Mouse (Mus musculus) right cerebral cortex, postnatal 25 days (tissue): ENCODE measurements around the gene Actr1a.
A peak's percentile ranks its signal among the peaks of the same experiment; 100 is the strongest.

Experiments
- DNase-seq: peaks from one replicate; pipeline ENCODE4 v3.0.0; 2022

Actr1a gene

DNA sequence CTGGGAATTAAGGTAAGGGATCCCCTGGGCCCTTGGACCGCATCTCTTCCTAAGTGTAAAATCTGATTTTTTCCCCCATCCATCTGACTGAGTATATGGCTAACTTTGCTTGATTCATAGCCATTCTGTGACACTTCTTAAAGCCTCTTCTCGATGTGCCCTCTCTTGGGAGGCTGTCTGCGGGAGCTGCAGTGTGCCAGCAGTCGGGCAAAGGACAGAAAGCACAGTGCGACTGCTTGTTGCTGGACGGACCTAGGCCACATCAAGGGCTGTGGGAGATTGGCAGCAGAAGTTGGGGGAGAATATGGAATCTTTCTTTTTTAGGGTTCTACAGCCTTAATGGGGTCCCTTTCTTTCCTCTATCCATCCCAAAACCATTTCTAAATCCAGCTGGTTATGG is 3.8 kb upstream of the Actr1a start:
- DNase-seq, result no peak

DNA sequence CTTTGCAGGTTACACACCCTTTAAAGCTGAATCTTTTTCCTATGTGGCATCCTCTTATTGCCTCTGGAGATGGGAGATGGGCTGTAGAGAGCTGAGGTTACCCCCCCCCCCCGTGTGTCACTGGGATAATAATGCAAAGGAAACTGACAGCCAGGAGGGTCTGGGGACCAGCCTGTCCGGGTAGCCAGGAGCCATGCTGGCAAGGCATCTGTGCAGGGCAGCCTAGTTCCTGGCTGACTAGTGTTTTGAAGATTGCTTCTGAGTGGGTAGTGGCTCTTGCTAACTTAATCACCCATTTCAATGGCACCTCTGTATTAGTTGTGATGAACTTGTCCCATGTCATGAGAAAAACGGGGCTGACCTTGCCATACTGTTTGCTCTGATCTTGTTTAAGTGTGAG is 2.9 kb upstream of the Actr1a start:
- no peak for DNase-seq

DNA sequence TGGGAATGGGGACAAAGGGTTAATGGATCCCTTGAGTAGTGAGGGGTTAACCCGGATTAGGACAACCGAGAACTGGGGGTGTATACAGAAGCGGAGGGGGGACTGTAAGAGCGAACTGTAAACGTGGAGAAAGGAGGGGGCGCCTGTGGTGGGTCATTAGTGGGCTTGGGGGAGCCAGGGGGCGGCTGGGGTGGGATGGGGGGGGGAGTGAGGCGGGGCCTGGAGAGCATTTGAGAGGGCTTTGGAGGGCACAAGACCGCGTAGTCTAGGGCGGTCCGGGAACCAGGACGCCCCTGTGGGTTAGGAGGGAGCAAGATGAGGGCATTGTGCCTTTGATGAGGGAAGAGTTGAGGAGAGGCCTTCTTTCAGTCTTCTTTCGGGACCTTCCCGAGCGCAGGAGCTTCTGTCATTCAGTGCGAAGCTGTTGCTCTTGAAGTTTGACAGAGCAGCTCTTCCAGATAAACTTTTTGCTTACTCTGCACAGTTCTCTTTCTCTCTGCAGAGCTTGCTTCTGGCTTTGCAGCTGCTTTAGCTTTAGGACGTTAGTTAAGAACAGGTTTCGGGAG is 2.0 kb upstream of the Actr1a start:
- DNase-seq, result no peak

DNA sequence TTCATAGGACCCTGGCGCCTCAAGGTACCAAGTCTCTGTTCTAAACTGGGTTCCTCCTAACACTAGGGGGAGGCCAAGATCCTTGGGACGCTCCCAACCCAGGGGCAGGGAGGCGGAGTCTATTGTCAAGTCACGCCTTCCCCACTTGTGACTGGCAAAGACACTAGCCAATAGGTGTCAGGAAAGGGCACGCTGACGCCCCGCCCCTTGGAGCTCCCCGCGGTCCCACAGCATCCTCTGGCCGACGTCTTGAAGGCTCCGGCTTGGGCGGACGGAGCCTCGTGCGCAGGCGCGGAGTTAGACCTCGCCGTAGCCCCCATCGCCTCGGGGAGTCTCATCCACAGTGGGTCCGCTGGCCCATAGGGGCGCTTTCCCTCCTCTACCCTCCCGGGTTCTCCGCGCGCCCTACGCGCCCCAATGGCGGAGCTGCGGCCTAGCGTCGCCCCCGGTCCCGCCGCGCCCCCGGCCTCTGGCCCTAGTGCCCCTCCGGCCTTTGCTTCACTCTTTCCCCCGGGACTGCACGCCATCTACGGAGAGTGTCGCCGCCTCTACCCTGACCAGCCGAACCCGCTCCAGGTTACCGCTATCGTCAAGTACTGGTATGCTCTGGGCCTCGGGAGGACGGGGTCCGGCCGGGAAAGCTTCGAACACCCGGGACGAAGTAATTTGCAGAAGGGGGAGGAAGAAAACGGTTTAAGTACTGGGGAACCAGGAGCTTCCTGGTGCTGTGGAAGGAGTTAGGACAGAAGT is 1.3 kb upstream of the Actr1a start, which contains the start of gene Sufu:
TSS of gene Sufu (plus strand) at position 211 of the 750 bp plus-strand sequence.
- DNase-seq, result peak; percentile 97

DNA sequence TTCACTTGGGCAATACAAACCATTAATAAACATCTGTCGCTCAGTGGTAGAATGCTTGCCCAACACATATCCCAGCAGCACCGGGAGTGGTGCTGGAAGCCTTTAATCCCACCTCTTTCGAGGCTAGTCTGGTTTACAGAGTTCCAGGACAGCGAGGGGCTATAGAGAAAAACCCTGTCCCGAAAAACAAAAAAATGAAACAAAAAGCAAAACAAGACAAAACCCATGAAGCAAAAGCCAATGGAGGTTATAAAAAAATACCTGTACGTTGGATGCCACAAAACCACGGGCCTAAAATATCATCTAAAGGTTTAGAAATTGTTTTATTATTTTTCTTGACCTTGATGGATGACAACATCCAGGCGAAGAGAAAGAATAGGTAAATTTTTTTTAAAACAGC is 561 bp upstream of the Actr1a start:
- DNase-seq, result no peak

DNA sequence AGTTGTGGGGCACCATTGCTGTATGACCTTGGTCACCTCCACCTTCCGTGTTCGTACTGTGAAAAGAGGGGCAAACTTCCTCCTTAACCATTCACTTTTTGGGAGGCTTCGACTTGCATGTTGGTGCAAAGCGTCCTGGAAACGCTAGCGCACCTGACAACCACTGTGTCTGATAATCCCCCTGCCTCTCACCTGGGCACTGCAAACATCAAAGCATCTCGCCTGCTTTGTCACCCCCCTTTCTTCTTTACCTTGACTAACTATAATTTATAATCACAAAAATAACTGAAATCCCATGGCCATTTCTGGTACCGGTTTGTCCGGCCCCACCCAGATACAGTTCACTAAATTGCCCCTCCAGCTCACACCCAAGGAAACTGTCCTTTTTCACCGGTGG is 838 bp downstream of the Actr1a start:
- no peak for DNase-seq

DNA sequence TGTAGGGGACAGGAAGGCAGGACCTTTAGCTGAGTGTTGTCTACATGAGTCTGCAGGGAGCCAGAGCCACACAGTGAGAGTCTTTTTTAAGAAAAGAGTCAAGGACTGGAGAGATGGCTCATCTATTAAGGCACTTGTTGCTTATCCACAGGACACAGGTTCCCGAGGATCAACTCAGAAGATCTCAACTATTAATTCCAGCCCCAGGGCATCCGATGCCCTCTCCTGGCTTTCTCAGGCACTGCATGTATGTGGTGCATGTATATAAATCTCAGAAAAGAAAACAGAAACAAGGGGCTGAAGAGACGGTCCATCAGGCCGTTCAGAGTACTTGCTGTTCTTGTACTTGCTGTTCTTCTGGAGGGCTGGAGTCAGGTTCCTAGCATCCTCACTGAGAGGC is 3.5 kb downstream of the Actr1a start:
- DNase-seq, result no peak

DNA sequence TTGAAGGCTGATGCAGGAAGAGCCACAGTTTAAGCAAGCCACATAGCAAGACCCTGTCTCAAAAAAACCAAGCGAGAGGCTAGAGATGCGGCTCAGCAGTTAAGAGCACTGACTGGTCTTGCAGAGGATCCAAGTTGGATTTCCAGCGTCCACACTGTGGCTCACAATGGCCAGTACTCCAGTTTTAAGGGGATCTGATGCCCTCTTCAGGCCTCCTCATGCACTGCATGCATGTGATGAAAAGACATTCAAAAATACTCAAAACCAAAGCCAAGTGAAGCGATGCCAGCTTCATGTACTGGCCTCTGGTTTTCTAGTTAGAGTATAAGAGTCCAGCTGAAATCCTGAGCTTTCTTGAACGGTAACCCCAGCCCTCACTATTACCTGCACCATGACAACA is 5.7 kb downstream of the Actr1a start:
- no peak for DNase-seq

DNA sequence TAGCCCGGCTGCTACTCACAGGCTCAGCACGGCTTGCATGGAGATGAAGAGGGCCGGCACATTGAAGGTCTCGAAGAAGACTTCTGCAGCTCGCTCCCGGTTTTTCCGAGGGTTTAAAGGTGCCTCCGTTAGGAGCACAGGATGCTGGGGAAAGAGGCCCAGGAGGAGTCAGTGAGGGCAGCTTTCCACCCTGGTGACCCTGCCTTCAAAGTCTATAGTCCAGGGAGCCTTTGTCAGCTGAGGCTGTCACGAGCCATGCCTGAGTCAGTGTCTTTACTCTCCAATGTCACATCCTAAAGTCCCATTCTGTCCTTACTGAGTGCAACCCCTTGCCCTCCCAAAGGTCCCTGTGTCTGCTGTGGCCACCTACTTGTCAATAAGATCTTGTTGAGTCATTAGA is 13.3 kb downstream of the Actr1a start:
- DNase-seq, result no peak

DNA sequence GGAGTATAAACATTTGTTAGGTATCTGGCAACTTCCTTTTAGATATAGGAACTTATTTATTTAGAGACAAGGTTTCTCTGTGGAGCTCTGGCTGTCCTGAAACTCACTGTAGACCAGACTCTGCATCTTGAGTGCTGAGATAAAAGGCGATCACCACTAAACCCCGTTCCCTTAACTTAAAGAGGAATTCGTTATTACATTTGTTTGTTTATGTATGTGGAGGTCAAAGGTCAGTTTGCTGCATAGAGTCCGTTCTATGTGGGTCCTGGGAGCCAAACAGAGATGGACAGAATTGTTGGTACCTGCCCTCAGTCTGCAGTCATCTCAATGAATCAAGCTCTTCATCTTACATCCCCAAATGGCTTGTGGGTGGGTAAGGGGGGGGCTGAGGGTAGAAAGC is 19.7 kb downstream of the Actr1a start:
- DNase-seq, result no peak

DNA sequence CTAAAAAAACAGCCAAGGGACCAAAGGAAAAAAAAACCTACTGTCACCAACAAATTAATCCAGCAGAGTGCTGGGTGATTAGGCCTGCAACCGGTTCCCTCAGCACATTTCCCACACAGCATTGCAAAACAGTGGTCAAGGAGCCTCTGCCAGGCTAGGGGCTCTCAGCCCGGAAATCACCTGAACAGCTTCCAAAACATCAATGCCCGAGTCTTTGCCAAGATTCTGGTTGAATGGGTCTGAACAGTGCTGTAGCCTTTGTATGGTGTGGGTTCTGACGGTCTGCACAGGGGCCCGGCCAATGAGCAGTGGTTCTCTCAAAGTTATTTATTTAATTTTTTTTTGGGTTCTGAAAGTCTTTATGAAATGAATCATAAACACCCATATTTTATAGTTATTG is 20.1 kb downstream of the Actr1a start:
- DNase-seq, result no peak

DNA sequence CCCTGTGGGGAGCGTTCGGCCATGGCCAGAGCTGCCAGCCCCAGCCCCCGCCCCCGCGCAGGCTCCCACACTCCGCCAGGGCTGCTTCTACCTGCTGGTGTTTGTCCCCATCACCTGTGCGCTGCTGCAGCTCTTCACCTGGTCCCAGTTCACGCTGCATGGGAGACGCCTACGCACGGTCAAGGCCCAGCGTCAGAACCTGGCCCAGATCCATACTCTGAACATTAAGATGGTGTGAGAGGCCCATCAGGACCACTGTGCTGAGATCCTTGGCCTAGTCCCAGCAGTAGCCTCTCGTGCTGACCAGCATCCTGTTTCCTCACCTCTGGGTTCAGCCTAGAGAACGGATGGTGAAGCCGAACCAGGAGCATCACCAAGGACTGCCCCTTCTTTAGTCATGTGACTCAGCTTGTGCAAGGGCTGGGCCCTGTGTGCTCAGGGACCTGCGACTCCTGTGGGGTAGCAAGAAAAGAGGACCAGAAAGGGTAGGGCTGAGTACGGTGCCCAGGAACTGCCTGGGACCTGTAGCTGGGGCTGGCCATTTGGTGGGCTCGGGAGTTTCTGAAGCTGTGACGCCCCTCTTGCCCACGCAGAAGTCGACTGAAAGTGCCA is 21.0 kb downstream of the Actr1a start:
- DNase-seq, result no peak

DNA sequence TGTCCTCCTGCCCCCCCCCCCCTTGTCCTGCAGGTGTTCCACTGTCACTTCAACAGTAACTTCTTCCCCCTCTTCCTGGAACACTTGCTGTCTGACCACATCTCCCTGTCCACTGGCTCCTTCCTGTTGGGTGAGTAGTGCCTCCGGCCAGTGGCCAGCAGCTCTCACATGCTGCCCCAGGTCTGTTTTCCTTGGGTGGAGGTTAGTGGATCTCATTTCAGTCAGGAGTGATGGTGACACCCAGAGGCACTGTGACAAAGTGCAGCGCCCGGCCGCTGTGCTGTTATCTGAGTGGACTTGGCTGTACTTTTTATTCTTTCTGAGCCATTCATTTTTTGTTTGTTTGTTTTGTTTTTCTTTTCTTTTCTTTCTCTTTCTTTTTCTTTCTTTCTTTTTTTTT is 26.3 kb downstream of the Actr1a start:
- peak; percentile 48 for DNase-seq

DNA sequence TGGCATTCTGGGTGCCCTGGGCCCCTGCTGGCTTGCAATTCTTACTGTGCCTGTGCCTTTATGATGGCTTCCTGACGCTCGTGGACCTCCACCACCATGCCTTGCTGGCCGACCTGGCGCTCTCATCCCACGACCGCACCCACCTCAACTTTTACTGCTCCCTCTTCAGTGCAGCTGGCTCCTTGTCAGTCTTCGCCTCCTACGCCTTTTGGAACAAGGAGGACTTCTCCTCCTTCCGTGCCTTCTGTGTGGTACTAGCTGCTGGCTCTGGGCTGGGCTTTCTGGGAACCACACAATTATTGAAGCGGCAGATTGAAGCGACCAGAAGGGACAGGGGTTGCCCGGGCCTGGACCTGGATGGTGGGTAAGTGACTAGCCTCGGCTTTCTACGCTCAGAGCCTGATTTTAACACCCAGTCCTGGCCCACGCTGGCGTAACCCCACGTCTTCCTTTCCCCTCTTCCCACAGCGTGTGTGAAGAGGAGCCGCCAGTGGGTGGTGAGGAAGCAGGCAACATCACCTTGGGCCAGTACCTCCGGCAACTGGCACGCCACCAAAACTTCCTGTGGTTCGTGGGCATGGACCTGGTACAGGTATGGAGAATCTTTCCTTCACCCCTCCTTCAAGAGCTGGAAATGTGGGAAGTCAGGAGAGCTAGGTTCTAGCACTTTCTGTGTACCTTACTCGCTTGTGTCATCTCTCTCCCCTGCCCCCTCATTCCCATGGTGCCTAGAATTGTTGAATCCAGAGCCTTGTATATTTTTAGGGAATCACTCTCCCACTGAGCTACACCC is 27.6 kb downstream of the Actr1a start:
- DNase-seq, result peak; percentile 58

DNA sequence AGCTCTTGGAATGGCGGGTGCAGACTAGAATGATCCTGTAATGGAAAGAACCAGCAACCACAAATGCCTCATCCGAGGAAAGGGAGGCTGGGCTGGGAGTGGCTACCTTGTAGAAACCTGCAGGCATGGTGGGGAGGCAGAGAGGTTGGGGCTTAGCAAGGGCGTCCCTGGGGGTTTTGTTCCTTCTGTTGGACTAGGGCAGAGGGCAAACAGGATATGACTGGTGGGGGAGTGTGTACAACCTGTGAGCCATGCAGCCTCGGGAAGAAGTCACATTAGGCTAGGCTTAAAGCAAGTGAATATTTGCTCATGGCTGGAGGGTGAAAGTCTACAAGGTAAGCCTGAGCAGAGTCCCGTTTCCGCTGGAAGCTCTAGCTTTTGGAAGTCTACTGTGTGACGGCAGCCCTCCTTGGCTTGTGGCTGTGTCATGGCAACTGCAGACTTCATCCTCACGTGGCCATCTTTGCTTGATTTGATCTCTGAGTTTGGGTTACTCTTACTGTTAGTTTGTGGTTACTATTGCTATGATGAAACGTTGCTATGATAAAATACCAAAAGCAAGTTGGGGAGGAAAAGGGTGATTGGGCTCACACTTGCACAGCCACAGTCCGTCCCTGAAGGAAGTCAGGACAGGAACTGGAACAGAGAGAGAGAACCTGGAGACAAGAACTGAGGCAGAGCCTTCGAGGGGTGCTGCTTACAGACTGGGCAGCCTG is 32.1 kb downstream of the Actr1a start:
- no peak for DNase-seq

DNA sequence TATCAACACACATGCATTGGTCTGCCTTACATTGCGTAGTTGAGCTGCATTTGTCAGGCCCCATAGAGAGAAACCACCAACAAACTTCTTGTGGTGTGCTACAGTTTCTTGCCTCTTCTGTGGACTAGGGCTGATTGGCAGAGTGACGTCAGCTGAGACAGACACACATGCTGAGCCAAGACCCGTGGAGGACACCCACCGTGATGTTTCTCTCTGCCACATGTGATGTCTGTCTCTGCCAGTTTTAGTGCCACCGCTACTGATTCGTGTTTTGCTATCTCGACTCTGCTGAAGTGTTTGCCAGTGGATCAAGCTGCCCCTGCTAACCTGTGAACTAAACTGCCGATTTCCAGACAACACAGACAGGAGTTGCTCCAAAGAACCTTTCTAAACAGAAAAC is 33.4 kb downstream of the Actr1a start:
- no peak for DNase-seq

DNA sequence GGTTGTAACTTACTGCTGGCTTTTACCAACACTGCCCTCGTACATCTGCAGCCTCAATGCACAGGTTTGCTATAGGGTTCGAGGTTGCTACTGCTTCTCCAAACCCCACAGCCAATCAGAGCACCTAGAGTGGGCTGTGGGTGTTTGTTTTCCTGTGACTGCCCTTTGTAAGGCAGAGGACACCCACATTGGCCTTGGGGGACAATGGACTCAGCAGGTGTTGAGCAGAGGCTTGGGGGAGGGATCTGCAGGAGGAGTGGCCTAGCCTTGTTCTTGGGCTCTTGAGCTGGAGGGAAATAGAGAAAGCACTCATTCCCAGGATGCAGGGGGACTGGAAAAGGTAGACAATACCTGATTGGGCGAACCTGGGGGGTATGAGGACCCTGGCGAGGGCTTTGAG is 37.2 kb downstream of the Actr1a start:
- DNase-seq, result no peak

DNA sequence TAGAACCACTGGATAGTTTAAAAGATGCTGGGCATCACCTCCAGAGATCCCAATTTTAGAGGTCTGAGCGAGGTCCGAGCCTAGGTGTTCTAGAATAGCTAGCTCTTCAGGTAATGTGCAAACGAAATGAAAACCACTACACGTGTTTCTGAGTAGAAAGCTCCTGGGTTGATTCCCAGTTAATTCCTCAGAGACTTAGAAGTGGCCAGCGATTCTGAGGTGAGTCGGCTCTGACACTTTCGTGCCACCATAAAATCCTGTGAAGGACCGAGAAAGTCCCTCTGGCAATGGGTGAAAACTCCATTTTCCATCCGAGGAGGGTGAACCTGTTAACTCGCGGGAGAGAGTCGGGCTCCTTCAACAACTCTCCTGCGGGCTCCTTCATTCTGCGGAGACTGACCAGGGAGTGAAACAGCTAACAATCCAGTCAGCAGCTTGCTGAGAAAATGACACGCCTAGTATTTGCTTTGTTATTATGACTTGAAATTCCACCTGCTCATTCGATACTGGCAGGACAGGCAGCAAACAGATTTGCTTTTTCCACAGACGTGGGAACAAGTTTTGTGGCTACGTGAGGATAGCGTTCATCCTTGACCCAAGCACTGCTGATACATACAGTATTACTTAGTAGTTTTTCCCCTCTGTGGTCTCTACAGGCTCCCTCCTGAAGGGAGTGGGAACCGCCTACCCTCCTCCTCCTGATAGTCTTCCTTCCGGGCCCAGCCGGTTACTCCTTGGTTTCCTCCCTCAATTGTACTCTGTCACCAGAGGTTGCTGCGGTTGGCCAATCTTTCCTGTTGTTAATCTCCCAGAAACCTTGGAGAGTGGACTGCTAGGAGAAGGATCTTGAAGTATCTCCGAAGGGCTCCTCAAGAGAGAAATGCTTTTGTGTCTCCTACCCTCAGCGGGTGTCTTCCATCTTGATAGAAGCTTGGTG is 37.9 kb downstream of the Actr1a start:
- DNase-seq, result no peak

DNA sequence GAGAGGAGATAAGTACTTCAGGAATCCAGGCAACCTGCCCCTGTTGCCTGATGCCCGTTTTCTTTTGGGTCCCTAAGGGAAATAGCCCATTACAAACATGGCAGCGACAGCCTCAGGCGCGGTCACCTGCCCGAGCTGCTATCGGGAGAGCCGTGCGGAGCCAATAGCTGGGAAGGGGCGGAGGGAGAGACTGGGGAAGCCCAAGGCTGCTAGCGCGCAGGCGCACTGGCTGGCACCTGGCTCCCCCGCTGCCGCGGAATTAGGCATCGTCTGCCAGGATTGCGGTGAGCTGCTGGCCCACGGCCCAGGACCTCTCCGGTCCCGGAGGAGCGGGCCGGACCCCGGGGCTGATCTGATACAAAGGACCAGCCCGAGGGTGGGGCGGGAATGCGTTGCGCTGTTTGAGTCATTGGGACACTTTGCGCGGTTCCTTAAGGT is 38.8 kb downstream of the Actr1a start:
- peak; percentile 90 for DNase-seq

DNA sequence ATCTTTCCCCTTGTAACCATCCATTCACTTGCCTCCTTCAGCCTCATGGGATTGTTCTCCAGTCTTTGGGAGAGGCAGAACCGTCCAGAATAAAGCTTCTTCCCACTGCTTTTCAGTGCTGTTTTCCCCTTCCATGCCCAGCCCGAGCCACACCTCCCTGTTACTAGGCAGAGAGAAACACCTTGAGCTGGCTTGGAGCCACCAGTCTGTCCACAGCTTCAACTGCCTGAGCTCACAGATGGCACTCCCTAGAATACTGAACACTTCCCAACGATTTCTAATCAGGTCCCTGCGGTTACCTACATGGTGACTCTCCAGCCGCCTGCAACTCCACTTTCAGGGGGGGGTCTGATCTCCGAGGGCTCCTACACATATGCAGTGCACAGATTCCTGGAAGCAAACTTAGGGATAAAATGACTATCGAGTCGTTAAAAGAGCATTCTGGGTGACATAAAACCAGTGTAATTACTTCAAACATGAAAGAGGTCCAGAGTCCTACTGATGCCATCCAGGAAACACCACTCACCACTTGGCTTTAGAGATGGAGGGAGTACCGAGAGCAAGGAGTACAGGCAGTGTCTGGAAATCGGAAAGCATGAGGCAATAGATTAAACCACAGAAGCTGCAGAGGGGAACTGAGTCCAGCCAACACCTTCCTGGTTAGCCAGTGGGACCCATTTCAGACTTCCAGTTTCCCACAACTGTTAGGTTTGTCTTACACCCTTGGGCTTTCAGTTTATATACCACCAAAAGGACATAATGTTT is 45.2 kb downstream of the Actr1a start, which contains the start of gene 2310034G01Rik:
TSS of gene 2310034G01Rik (minus strand) at position 135 of the 765 bp plus-strand sequence.
- DNase-seq, result no peak

DNA sequence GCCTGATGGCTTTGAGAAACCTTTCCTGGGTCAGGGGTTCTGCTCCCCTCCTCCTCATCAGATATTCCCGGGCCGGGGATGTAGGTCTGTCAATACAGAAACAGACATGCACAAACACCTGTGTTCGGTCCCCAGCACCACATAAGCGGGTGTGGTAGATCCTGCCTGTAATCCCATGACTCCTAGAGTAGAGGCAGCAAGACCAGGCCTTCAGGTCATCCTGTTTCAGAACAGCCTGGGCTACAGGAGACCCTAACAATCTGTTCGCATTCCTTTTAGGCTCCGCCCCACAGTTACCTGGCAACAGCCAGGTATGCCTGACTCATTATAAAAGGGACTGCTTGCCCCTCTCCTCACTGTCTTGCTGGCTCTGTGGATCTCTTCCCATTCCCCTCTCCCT is 46.0 kb downstream of the Actr1a start:
- DNase-seq, result no peak
